ENCODE assay signal across 8 mouse cellular contexts in the genomic region with DNA sequence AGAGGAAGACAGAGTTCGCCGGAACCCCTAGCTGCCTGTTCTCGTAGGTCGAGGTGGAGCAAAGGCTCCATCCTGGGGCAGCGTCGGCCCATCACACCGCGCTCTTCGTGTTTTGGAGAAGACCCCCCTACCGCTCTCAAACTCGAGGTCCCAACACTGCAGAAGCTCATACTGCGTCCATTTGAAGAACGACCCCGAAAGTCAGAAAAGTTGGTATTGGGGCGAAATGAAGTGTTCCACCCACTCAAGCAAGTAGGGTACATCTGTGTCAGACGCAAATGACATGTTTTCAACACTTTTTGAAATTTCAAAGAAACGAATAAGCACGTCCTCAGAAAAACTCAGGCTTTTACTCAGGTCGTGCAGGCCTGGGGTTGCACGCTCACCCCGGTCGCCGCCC. TPM values are rescaled to one million over a fixed set of nuclear protein-coding genes. Genes with fewer than 3 reads are reported as not detected.
DNase-seq lines count a peak whose midpoint lies in the region; ATAC-seq lines count a peak whose summit lies in the region.

No protein-coding gene starts in this region.

- H3K36me3 ChIP-seq in heart, embryonic 16.5 days (ENCODE audit: control insufficient read depth, insufficient read depth): peaks cover 27% of the 10 kb centered on the region
- 0 out of 2 replicates have a peak, but pooled peaks cover 3% of the 10 kb centered on the region for H3K36me3 ChIP-seq in hindbrain, embryonic 11.5 days (ENCODE audit: control insufficient read depth, insufficient read depth, low read length)
- peaks cover 31% of the 10 kb centered on the region for H3K36me3 ChIP-seq in midbrain, embryonic 12.5 days

- H3K4me2 ChIP-seq in heart, embryonic 16.5 days (ENCODE audit: low read depth, low read length): peak overlapping the region; percentile 99
- peak overlapping the region; percentile 91 for H3K4me2 ChIP-seq in hindbrain, embryonic 11.5 days (replicated peaks; ENCODE audit: low read depth, low read length)
- peak overlapping the region; percentile 93 for H3K4me2 ChIP-seq in midbrain, embryonic 12.5 days (replicated peaks)

- peaks cover 16% of the 10 kb centered on the region for H3K4me1 ChIP-seq in heart, embryonic 16.5 days (ENCODE audit: control insufficient read depth, insufficient read depth, low read length)
- peaks cover 7% of the 10 kb centered on the region; the same call in 1 of the 2 replicates for H3K4me1 ChIP-seq in hindbrain, embryonic 11.5 days (replicated peaks; ENCODE audit: control insufficient read depth, insufficient read depth, low read length)
- peaks cover 28% of the 10 kb centered on the region for H3K4me1 ChIP-seq in midbrain, embryonic 12.5 days

- WGBS in heart, embryonic 16.5 days: under 1% methylated on average over 23 of the region's 23 CpGs
- WGBS in hindbrain, embryonic 11.5 days: under 1% methylated on average over 23 of the region's 23 CpGs
- WGBS in midbrain, embryonic 12.5 days: under 1% methylated on average over 23 of the region's 23 CpGs

- no peak for ATAC-seq in heart, embryonic 16.5 days (replicated peaks; ENCODE audit: extremely low read depth, insufficient read depth, low FRiP score)
- ATAC-seq in hindbrain, embryonic 11.5 days (ENCODE audit: low FRiP score): no peak
- ATAC-seq in midbrain, embryonic 12.5 days (ENCODE audit: low FRiP score, low read depth): no peak

- H3K27ac ChIP-seq in heart, embryonic 16.5 days (ENCODE audit: low read length): peak overlapping the region; percentile 89
- H3K27ac ChIP-seq in hindbrain, embryonic 11.5 days (ENCODE audit: low read depth, low read length): peak overlapping the region; percentile 38
- H3K27ac ChIP-seq in midbrain, embryonic 12.5 days (replicated peaks): peak overlapping the region; percentile 75

- intact Hi-C loops in heart, postnatal 36 days (cut with DNase I): loop anchor here (5.0 kb wide), 1 partner anchor 337 kb away; a partner anchor contains a TSS

- H3K9me3 ChIP-seq in heart, embryonic 16.5 days (replicated peaks; ENCODE audit: control insufficient read depth, low read length): no peaks in the 10 kb centered on the region
- H3K9me3 ChIP-seq in hindbrain, embryonic 11.5 days (ENCODE audit: control insufficient read depth, low read length): no peaks in the 10 kb centered on the region
- no peaks in the 10 kb centered on the region for H3K9me3 ChIP-seq in midbrain, embryonic 12.5 days

- no peaks in the 10 kb centered on the region for H3K27me3 ChIP-seq in heart, embryonic 16.5 days (ENCODE audit: control insufficient read depth, insufficient read depth, low read length)
- H3K27me3 ChIP-seq in hindbrain, embryonic 11.5 days (ENCODE audit: control insufficient read depth, insufficient read depth, low read length): no peaks in the 10 kb centered on the region
- H3K27me3 ChIP-seq in midbrain, embryonic 12.5 days: no peaks in the 10 kb centered on the region

- no peak for DNase-seq in heart, postnatal 36 days
- DNase-seq in MEL-GATA-1-ER (ENCODE audit: extremely low read depth, low read depth): peak; percentile 26
- DNase-seq in hindbrain, embryonic 11.5 days (ENCODE audit: low spot score): no peak
- DNase-seq in T-cell, adult 2 months (ENCODE audit: low spot score): no peak
- DNase-seq in thymus, postnatal 25 days: no peak
- no peak for DNase-seq in thymus, postnatal 4 days

- H3K4me3 ChIP-seq in heart, embryonic 16.5 days (ENCODE audit: low read length): peak overlapping the region; percentile 58
- H3K4me3 ChIP-seq in hindbrain, embryonic 11.5 days (ENCODE audit: low read depth, low read length): peak overlapping the region; percentile 89
- peak overlapping the region; percentile 93 for H3K4me3 ChIP-seq in midbrain, embryonic 12.5 days

- H3K9ac ChIP-seq in heart, embryonic 16.5 days (ENCODE audit: low read length): peak overlapping the region; percentile 73
- peak overlapping the region; percentile 54; the same call in 1 of the 2 replicates for H3K9ac ChIP-seq in hindbrain, embryonic 11.5 days (ENCODE audit: low read depth, low read length)
- peak overlapping the region; percentile 59 for H3K9ac ChIP-seq in midbrain, embryonic 12.5 days (replicated peaks)

RNA-seq across cellular contexts. Expression of a gene that starts 0.5 kb away (rescaled TPM):
- polyA plus RNA-seq in heart, embryonic 16.5 days (2015; fragmentation: Nextera tagmentation; extraction: Ambion mirVana): 3.0 and 4.1 TPM in 2 replicates
- 1 to 10 TPM; 2.8 to 4.0 TPM for total RNA-seq in heart, postnatal 36 days (2021)
- polyA plus RNA-seq in hindbrain, embryonic 11.5 days (2014; fragmentation: Nextera tagmentation; extraction: Ambion mirVana): 6.2 and 7.8 TPM in 2 replicates
- polyA plus RNA-seq in midbrain, embryonic 12.5 days (2016; fragmentation: Nextera tagmentation; extraction: Ambion mirVana): 13.1 and 14.4 TPM in 2 replicates

RNA-seq across cellular contexts. Expression of a gene that starts 0.6 kb away (rescaled TPM):
- 59.5 and 92.1 TPM in 2 replicates for polyA plus RNA-seq in heart, embryonic 16.5 days (2015; fragmentation: Nextera tagmentation; extraction: Ambion mirVana)
- total RNA-seq in heart, postnatal 36 days (2021): 100 to 1,000 TPM in 1 of 2 experiments, 10 to 100 TPM in 1; 97.9 to 104 TPM
- polyA plus RNA-seq in hindbrain, embryonic 11.5 days (2014; fragmentation: Nextera tagmentation; extraction: Ambion mirVana): 98.0 and 99.6 TPM in 2 replicates
- polyA plus RNA-seq in midbrain, embryonic 12.5 days (2016; fragmentation: Nextera tagmentation; extraction: Ambion mirVana): 93.4 and 96.4 TPM in 2 replicates

RNA-seq across cellular contexts. Expression of a gene that starts 19.5 kb away (rescaled TPM):
- polyA plus RNA-seq in heart, embryonic 16.5 days (2015; fragmentation: Nextera tagmentation; extraction: Ambion mirVana): 0.54 and 0.76 TPM in 2 replicates
- not detected for total RNA-seq in heart, postnatal 36 days (2021)
- 2.3 and 3.3 TPM in 2 replicates for polyA plus RNA-seq in hindbrain, embryonic 11.5 days (2014; fragmentation: Nextera tagmentation; extraction: Ambion mirVana)
- 3.7 and 3.8 TPM in 2 replicates for polyA plus RNA-seq in midbrain, embryonic 12.5 days (2016; fragmentation: Nextera tagmentation; extraction: Ambion mirVana)

RNA-seq across cellular contexts. Expression of a gene that starts 21.3 kb away (rescaled TPM):
- 16.1 and 17.2 TPM in 2 replicates for polyA plus RNA-seq in heart, embryonic 16.5 days (2015; fragmentation: Nextera tagmentation; extraction: Ambion mirVana)
- total RNA-seq in heart, postnatal 36 days (2021): 1 to 10 TPM in 1 of 2 experiments, under 1 TPM in 1; 0.79 to 1.7 TPM
- 36.4 and 37.8 TPM in 2 replicates for polyA plus RNA-seq in hindbrain, embryonic 11.5 days (2014; fragmentation: Nextera tagmentation; extraction: Ambion mirVana)
- polyA plus RNA-seq in midbrain, embryonic 12.5 days (2016; fragmentation: Nextera tagmentation; extraction: Ambion mirVana): 40.1 and 40.6 TPM in 2 replicates

RNA-seq across cellular contexts. Expression of a gene that starts 21.8 kb away (rescaled TPM):
- polyA plus RNA-seq in heart, embryonic 16.5 days (2015; fragmentation: Nextera tagmentation; extraction: Ambion mirVana): 96.9 and 111 TPM in 2 replicates
- total RNA-seq in heart, postnatal 36 days (2021): 10 to 100 TPM; 66.8 to 67.8 TPM
- polyA plus RNA-seq in hindbrain, embryonic 11.5 days (2014; fragmentation: Nextera tagmentation; extraction: Ambion mirVana): 59.6 and 64.4 TPM in 2 replicates
- 47.4 and 54.9 TPM in 2 replicates for polyA plus RNA-seq in midbrain, embryonic 12.5 days (2016; fragmentation: Nextera tagmentation; extraction: Ambion mirVana)

Comparison
In these comparisons a context has a peak if more than half of its experiments do, and no peak if none do; other contexts are left out.
1. H3K27ac ChIP-seq: peak in every context shown above with its lines; median percentile 89 in heart, embryonic 16.5 days; 75 in midbrain, embryonic 12.5 days; 38 in hindbrain, embryonic 11.5 days.